Mouse (Mus musculus) forebrain, embryonic 13.5 days (tissue): ENCODE measurements at regions not wholly inside any gene's neighbourhood (a gene's known extent, or its start where the extent isn't known, plus 50 kb on each side); places are given as distances from the start of the nearest gene placed in this dataset.
A peak's percentile ranks its signal among the peaks of the same experiment; 100 is the strongest.

ENCODE experiments used
- ATAC-seq: fragments of 200-750 bp; cut with Nextera tagmentation; 2 replicates; pipeline ENCODE4 v1.8.0; 2017
- H3K27ac ChIP-seq: fragments of 300-500 bp; sonication (generic); 2 replicates; pipeline ENCODE4 v1.5.1; 2015; ENCODE audit warnings: inconsistent platforms, mild to moderate bottlenecking, moderate library complexity
- H3K27me3 ChIP-seq: fragments of 300-500 bp; sonication (generic); 2 replicates; pipeline ENCODE4 v1.6.1; 2015; ENCODE audit warnings: mild to moderate bottlenecking, inconsistent platforms
- H3K36me3 ChIP-seq: fragments of 300-500 bp; sonication (generic); 2 replicates; pipeline ENCODE4 v1.6.1; 2015; ENCODE audit warnings: mild to moderate bottlenecking, inconsistent platforms; ENCODE audit not compliant: poor library complexity, severe bottlenecking
- H3K4me1 ChIP-seq: fragments of 300-500 bp; sonication (generic); 2 replicates; pipeline ENCODE4 v1.6.1; 2015; ENCODE audit warnings: inconsistent platforms
- H3K4me2 ChIP-seq: fragments of 300-500 bp; sonication (generic); 2 replicates; pipeline ENCODE4 v1.6.1; 2015; ENCODE audit warnings: inconsistent platforms, mild to moderate bottlenecking, moderate library complexity
- H3K4me3 ChIP-seq: fragments of 300-500 bp; sonication (generic); 2 replicates; pipeline ENCODE4 v1.5.1; 2015; ENCODE audit warnings: mild to moderate bottlenecking, inconsistent platforms
- H3K9ac ChIP-seq: fragments of 300-500 bp; sonication (generic); 2 replicates; pipeline ENCODE4 v1.6.1; 2015; ENCODE audit warnings: mild to moderate bottlenecking, inconsistent platforms
- H3K9me3 ChIP-seq: fragments of 300-500 bp; sonication (generic); replicated peaks from 2 replicates; pipeline ENCODE4 v1.6.1; 2016; ENCODE audit warnings: inconsistent platforms
- WGBS: fragments of 180-500 bp; shearing (Covaris S2); methylation state at CpG from one replicate; pipeline ENCODE4 v1.1.7; 2015; 5-methylcytosine and 5-hydroxymethylcytosine counted together

- ATAC-seq: no peak
- no peaks in the 10 kb centered on the region for H3K9me3 ChIP-seq
- H3K9ac ChIP-seq: no peak overlapping the region
- H3K27me3 ChIP-seq: no peaks in the 10 kb centered on the region
- no peak overlapping the region for H3K4me3 ChIP-seq
- H3K4me1 ChIP-seq: peaks cover 11% of the 10 kb centered on the region
- H3K4me2 ChIP-seq: no peak overlapping the region
- no peaks in the 10 kb centered on the region for H3K36me3 ChIP-seq
- H3K27ac ChIP-seq: no peak overlapping the region
These were observed 489.0 kb downstream of the Otol1 start for GRCm38 (mm10) chr3:70496431-70496830.

DNA sequence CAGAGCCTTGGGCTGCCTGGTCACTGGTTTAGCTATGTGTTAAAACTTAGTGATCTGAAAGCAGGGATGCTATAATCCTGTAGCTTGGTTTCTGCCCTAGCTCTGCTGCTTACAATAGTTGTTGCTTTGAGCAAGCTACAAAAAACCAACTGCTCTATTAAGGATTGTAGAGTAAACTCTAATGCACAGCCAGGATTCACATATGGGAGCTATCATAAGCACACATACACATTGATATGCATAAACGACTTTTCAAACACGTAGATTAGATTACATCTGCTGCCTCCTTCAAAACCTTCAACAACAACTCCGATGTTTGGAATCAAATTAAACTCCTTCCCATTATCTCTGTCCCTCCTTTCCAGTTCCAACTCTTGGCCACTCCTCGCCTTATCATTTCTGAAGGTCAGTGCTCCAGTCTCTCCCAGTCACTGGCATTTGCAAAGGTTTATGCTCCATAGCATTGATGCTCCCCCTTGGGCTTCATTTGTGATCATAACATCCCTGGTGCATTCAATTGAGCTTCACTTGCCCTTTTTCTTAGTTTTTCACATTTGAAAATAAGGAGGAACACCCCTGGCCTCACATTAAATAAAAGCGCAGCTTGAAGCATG is 492.9 kb downstream of the Otol1 start:
- no peak for ATAC-seq
- 60% methylated on average over 5 of the region's 5 CpGs for WGBS
- Histone ChIP-seq H3K27me3 (no peaks in the 10 kb centered on the region), H3K4me3 (no peak overlapping the region), H3K9ac (no peak overlapping the region), H3K27ac (no peak overlapping the region), H3K4me2 (no peak overlapping the region), H3K4me1 (peaks cover 13% of the 10 kb centered on the region), H3K9me3 (no peaks in the 10 kb centered on the region), H3K36me3 (no peaks in the 10 kb centered on the region)

DNA sequence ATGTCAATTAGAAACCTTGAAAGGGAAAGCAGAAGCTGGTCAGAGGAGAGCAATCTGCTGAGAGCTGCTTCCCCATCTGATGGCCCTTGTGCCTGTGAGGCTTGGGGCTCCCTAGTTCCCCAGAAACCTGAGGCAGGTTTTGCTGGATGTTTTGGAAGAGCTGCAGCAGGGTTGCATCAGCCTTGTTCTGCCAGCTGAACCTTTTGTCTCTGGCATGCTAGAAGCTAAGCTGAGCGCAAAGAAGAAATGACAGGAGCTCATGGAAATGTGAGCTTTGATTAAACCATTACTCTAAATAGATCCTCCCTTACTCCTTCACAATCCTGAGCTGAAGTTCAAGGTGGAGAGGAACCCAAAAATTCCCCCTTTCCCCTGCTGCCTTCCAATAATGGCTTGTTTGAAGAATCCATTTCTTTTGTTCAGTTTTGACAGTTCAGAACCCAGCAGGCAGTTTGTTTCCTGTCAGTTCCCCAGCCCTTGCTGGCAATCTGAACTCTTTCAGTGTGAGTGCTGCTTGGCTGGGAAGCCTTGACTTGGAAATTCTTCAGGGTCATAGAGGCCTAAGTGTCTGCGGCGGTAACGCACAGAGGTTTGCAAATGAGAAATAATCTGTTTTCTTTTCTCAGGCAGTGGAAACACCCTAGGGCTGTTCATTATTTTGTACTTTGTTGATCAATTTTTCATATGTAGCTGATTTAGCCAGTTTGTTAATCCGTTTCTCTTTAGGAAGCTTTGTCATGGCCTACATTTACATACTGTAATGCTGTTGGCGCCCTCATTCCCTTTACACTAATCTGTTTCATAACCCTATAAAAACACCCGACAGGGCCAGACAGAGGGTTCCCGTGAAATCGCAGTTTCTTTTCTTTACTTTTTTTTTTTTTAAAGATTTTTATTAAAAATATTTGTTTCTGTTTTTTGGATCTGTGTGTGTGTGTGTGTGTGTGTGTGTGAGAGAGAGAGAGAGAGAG is 493.9 kb downstream of the Otol1 start:
- WGBS: 37% methylated on average over 9 of the region's 9 CpGs

GRCm38 (mm10) chr3:70533593-70534321 is 526.3 kb downstream of the Otol1 start:
- Histone ChIP-seq H3K9ac (no peak overlapping the region), H3K4me1 (no peaks in the 10 kb centered on the region), H3K4me2 (no peak overlapping the region), H3K27me3 (no peaks in the 10 kb centered on the region), H3K36me3 (no peaks in the 10 kb centered on the region), H3K4me3 (no peak overlapping the region), H3K27ac (no peak overlapping the region), H3K9me3 (no peaks in the 10 kb centered on the region)
- ATAC-seq: peak; percentile 59; the same call in 1 of the 2 replicates
- WGBS: 94% methylated on average over 2 of the region's 2 CpGs

More for the DNA sequence above, 493.9 kb downstream of the Otol1 start:
- Histone ChIP-seq H3K4me3 (no peak overlapping the region), H3K9me3 (no peaks in the 10 kb centered on the region), H3K4me2 (no peak overlapping the region), H3K36me3 (no peaks in the 10 kb centered on the region), H3K9ac (no peak overlapping the region), H3K27me3 (no peaks in the 10 kb centered on the region), H3K4me1 (peaks cover 13% of the 10 kb centered on the region), H3K27ac (peak overlapping the region; percentile 4; the same call in 1 of the 2 replicates)
- ATAC-seq: peak; percentile 60

- Histone ChIP-seq H3K4me3 (no peak overlapping the region), H3K27me3 (no peaks in the 10 kb centered on the region), H3K4me1 (no peaks in the 10 kb centered on the region), H3K9ac (no peak overlapping the region), H3K4me2 (no peak overlapping the region), H3K27ac (no peak overlapping the region), H3K36me3 (no peaks in the 10 kb centered on the region), H3K9me3 (no peaks in the 10 kb centered on the region)
- WGBS: 91% methylated on average over 2 of the region's 2 CpGs
- ATAC-seq: no peak
These were observed 527.7 kb downstream of the Otol1 start for GRCm38 (mm10) chr3:70535084-70535483.

- Histone ChIP-seq H3K27ac (no peak overlapping the region), H3K9ac (no peak overlapping the region), H3K9me3 (no peaks in the 10 kb centered on the region), H3K4me1 (no peaks in the 10 kb centered on the region), H3K27me3 (no peaks in the 10 kb centered on the region), H3K4me3 (no peak overlapping the region), H3K36me3 (no peaks in the 10 kb centered on the region), H3K4me2 (no peak overlapping the region)
- WGBS: 80% methylated on average over 1 of the region's 1 CpGs
- no peak for ATAC-seq
These were observed 536.5 kb downstream of the Otol1 start for GRCm38 (mm10) chr3:70543911-70544310.

DNA sequence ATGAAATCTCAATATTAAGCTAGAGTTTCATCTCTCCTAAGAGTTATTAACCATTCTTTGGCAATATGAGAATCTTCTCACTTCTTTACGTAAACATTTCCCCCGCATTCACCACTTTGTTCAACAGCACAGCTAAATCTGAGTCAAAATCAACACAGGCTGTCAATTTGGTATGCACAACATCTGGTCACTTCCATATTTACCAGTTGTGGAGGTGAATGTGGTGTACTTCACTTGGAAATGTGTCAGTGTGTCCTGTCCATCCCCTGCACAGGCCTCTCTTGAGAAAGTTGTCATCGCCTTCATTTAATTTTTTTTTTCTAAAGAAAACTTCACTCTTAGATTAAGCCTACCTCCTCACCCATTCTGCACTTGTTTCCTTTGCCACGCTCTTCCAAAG is 550.4 kb downstream of the Otol1 start:
- Histone ChIP-seq H3K27ac (no peak overlapping the region), H3K9me3 (no peaks in the 10 kb centered on the region), H3K4me2 (no peak overlapping the region), H3K36me3 (no peaks in the 10 kb centered on the region), H3K9ac (no peak overlapping the region), H3K27me3 (no peaks in the 10 kb centered on the region), H3K4me1 (no peaks in the 10 kb centered on the region), H3K4me3 (no peak overlapping the region)
- no peak for ATAC-seq
- WGBS: 88% methylated on average over 4 of the region's 4 CpGs

DNA sequence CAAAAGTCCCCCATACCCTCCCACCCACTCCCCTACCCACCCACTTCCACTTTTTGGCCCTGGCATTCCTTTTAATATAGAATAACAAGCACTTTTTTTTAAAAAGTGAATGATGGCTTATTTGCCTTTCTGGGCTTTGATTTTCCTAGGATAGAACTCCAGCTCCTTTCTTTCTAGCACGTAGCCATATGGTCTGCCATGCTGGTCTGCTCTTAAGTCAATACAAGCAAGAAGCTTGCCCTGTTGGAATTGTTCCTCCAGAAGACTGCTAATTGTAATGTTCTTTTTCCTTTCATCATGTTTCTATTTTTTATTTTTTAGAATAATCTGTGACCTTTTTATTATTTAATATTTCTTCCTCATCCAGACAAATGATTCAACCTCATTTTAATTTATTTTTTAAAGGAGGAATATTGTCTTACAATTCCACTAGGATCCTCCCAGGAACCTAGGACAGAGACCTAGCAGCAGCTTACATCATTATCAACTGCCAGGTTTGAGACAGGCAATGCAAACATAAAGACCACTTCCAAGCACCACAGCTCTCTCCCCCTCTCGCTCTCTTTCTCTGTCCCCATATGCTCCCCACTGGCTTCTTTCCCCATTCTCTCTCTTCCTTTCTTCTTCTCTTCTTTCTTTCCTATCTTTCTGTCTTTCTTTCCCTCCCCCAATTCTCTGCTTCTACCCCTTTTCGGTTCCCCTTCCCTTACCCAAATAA is 558.9 kb downstream of the Otol1 start:
- Histone ChIP-seq H3K4me3 (no peak overlapping the region), H3K4me2 (no peak overlapping the region), H3K27ac (no peak overlapping the region), H3K4me1 (no peaks in the 10 kb centered on the region), H3K9ac (no peak overlapping the region), H3K27me3 (no peaks in the 10 kb centered on the region), H3K9me3 (no peaks in the 10 kb centered on the region), H3K36me3 (no peaks in the 10 kb centered on the region)
- ATAC-seq: peak; percentile 36; the same call in 1 of the 2 replicates
- 93% methylated on average over 3 of the region's 3 CpGs for WGBS

GRCm38 (mm10) chr3:70594785-70595184 is 587.4 kb downstream of the Otol1 start:
- Histone ChIP-seq H3K27ac (no peak overlapping the region), H3K4me1 (0 out of 2 replicates have a peak, but pooled peaks cover 4% of the 10 kb centered on the region), H3K27me3 (no peaks in the 10 kb centered on the region), H3K9ac (no peak overlapping the region), H3K9me3 (no peaks in the 10 kb centered on the region), H3K4me2 (no peak overlapping the region), H3K4me3 (no peak overlapping the region), H3K36me3 (no peaks in the 10 kb centered on the region)
- peak; percentile 78 for ATAC-seq
- WGBS: 18% methylated on average over 4 of the region's 4 CpGs
